Mouse (Mus musculus) macrophage (primary cell): ENCODE data around the gene Cobl. TPM values are rescaled to one million over a fixed set of nuclear protein-coding genes. Genes with fewer than 3 reads are reported as not detected.

Experiments used
- H3K27ac ChIP-seq: fragments of 350-480 bp; formaldehyde crosslinking; 2 replicates; pipeline ENCODE4 v1.9.0; 2021
- H3K36me3 ChIP-seq: fragments of 350-480 bp; formaldehyde crosslinking; 2 replicates; pipeline ENCODE4 v1.9.0; 2021; ENCODE audit errors: inconsistent target
- H3K4me3 ChIP-seq: fragments of 350-480 bp; formaldehyde crosslinking; 2 replicates; pipeline ENCODE4 v1.9.0; 2021; ENCODE audit errors: inconsistent target
- H3K79me2 ChIP-seq: fragments of 350-480 bp; formaldehyde crosslinking; 2 replicates; pipeline ENCODE4 v1.9.0; 2021; ENCODE audit errors: inconsistent target
- WGBS: methylation state at CpG from one replicate; pipeline ENCODE4 v1.1.7; 2026; ENCODE audit warnings: inconsistent platforms; ENCODE audit not compliant: missing documents; 5-methylcytosine and 5-hydroxymethylcytosine counted together
- polyA plus RNA-seq: library from polyadenylated mRNA; stranded (reverse); fragments of 250-400 nt; gene quantifications from 3 replicates; pipeline ENCODE4 v1.2.4, GENCODE M21; 2018; ENCODE audit warnings: inconsistent platforms

The Cobl gene
- polyA plus RNA-seq, 1 experiment from 2014 or later: not detected

GRCm38 (mm10) chr11:12340697-12341096 lies 124.1 kb downstream of the Cobl start:
- H3K79me2 ChIP-seq: no peaks in the 10 kb centered on the region
- no peaks in the 10 kb centered on the region for H3K36me3 ChIP-seq
- H3K27ac ChIP-seq: no peak overlapping the region
- H3K4me3 ChIP-seq: no peak overlapping the region

- Histone ChIP-seq H3K27ac (no peak overlapping the region), H3K79me2 (no peaks in the 10 kb centered on the region), H3K36me3 (no peaks in the 10 kb centered on the region), H3K4me3 (no peak overlapping the region)
- WGBS: 33% methylated on average over 12 of the region's 12 CpGs
Measured at GRCm38 (mm10) chr11:12336145-12336544, 128.6 kb downstream of the Cobl start.

DNA sequence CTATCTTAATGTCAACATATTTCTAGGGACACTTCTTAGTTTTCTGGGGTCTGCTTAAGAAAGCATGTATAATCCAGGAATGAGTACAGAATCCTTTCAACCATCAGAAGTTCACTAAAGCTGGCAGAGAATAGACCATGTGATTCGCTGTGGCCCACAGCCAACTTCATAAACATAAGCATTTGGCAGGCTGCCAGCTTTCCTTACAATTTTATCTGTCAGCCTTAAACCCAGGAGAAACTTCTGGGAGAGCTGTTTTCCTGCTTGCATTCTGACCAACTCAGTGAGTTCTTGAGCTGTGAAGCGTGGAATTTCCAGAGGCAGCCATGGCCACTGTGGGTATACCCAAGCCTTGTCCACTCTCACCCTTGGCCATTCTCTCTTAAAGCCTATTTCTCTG lies 132.8 kb downstream of the Cobl start:
- WGBS: 91% methylated on average over 2 of the region's 2 CpGs
- no peaks in the 10 kb centered on the region for H3K36me3 ChIP-seq
- no peak overlapping the region for H3K27ac ChIP-seq
- H3K79me2 ChIP-seq: no peaks in the 10 kb centered on the region
- no peak overlapping the region for H3K4me3 ChIP-seq

- Histone ChIP-seq H3K36me3 (no peaks in the 10 kb centered on the region), H3K79me2 (no peaks in the 10 kb centered on the region), H3K4me3 (no peak overlapping the region), H3K27ac (no peak overlapping the region)
- WGBS: 89% methylated on average over 1 of the region's 1 CpGs
Measured at GRCm38 (mm10) chr11:12321445-12321844, 143.3 kb downstream of the Cobl start.

DNA sequence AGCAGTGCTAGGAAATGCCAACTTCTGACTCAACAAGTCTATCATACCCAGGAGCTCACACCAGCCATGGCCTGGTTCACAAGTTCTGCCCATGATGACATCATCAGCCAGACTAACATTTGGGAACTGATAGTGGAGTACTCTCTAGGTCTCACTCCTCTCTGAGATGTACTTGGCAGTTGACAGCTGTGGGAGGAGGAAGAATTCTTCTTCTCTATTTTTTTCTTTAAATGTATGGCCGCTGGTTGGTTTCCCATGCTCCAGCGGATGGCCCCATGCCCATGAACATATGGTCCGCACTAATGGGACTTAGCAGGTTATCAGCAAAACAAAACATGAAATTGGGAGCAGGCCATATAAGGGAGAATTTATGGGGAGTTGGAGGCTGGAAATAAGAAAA lies 145.4 kb downstream of the Cobl start:
- H3K4me3 ChIP-seq: no peak overlapping the region
- WGBS: 86% methylated on average over 3 of the region's 3 CpGs
- H3K79me2 ChIP-seq: no peaks in the 10 kb centered on the region
- no peaks in the 10 kb centered on the region for H3K36me3 ChIP-seq
- H3K27ac ChIP-seq: no peak overlapping the region

- Histone ChIP-seq H3K27ac (no peak overlapping the region), H3K36me3 (no peaks in the 10 kb centered on the region), H3K4me3 (no peak overlapping the region), H3K79me2 (no peaks in the 10 kb centered on the region)
- WGBS: 67% methylated on average over 3 of the region's 3 CpGs
Measured at GRCm38 (mm10) chr11:12315670-12316069, 149.1 kb downstream of the Cobl start.

DNA sequence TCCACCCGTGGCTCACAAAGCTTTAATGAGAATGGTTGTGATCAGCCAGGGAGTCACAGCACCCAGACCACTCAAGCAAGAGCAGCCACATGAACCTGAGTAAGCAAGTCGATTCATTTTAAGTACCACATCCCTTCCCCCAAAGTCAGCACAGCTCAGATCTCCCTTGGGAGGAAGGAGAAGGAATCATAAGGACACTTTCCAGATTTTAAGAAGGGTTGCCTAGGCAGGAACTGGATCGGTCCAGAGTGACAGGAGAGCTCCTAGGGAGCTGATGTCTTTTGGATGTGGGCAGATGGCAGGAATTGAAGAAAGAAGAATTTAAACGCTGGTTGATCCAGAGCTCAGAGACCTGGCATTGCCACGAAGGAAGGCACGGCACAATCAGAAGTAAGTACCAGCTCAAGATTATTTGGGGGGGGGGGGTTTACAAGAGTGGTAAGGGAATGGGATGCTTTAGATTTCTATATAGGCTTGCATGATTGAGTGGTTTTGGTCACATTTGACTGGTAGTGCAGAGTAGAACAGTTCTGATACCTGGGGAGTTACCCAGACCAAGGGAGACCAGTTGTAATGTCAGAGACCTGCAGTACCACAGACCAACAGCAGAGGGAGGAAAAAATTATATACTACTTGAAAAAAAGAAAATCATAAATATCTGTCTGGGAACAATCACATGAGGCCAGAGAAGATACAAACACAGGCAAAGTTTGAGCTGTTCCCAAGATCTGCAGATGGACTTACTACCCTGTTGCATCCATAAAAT lies 150.3 kb downstream of the Cobl start:
- no peaks in the 10 kb centered on the region for H3K36me3 ChIP-seq
- WGBS: 75% methylated on average over 6 of the region's 6 CpGs
- no peak overlapping the region for H3K4me3 ChIP-seq
- H3K27ac ChIP-seq: no peak overlapping the region
- no peaks in the 10 kb centered on the region for H3K79me2 ChIP-seq

DNA sequence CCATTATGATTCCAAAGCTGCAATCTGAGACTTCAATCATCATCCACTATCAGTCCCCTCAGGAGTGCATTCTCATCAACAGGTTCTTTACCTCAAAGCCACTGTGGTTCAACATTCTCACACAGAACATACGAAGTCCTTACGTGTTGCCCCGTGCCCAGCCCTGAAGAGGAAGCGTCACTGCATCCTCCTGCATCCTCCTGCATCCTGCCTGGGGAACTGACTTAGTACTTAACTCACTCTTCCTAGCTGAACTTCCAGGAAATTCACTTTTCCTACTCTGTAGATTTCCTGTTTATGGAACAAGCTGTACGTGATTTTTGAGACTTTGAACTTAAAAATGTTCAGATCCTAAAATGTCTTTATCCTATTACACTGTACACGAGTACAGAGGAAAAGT lies 153.3 kb downstream of the Cobl start:
- Histone ChIP-seq H3K79me2 (no peaks in the 10 kb centered on the region), H3K27ac (no peak overlapping the region), H3K36me3 (no peaks in the 10 kb centered on the region), H3K4me3 (no peak overlapping the region)
- WGBS: 45% methylated on average over 6 of the region's 6 CpGs

- H3K36me3 ChIP-seq: no peaks in the 10 kb centered on the region
- no peak overlapping the region for H3K27ac ChIP-seq
- H3K4me3 ChIP-seq: no peak overlapping the region
- 34% methylated on average over 3 of the region's 3 CpGs for WGBS
- H3K79me2 ChIP-seq: no peaks in the 10 kb centered on the region
Measured at GRCm38 (mm10) chr11:12309423-12310023, 155.2 kb downstream of the Cobl start.

GRCm38 (mm10) chr11:12304879-12305278 lies 159.9 kb downstream of the Cobl start:
- Histone ChIP-seq H3K4me3 (no peak overlapping the region), H3K27ac (no peak overlapping the region), H3K36me3 (no peaks in the 10 kb centered on the region), H3K79me2 (no peaks in the 10 kb centered on the region)
- 84% methylated on average over 3 of the region's 3 CpGs for WGBS

GRCm38 (mm10) chr11:12299701-12300446 lies 164.9 kb downstream of the Cobl start:
- Histone ChIP-seq H3K36me3 (no peaks in the 10 kb centered on the region), H3K4me3 (no peak overlapping the region), H3K27ac (no peak overlapping the region), H3K79me2 (no peaks in the 10 kb centered on the region)
- WGBS: 36% methylated on average over 5 of the region's 5 CpGs

DNA sequence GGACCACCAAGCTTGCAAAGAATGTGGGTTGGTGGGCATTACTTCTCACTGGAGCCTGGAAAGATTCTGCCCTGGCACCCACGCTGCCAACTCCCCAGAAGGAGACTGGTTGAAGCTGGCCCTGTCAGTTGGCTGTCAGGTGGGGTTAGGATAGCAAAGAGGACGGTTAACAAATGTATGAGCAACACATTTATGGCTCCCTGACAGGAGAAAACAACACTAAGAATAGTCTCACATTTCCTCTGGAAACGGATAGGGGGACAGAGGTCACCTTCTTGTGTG lies 173.2 kb downstream of the Cobl start:
- H3K79me2 ChIP-seq: no peaks in the 10 kb centered on the region
- H3K36me3 ChIP-seq: no peaks in the 10 kb centered on the region
- H3K27ac ChIP-seq: no peak overlapping the region
- 0% methylated on average over 2 of the region's 3 CpGs for WGBS
- no peak overlapping the region for H3K4me3 ChIP-seq

DNA sequence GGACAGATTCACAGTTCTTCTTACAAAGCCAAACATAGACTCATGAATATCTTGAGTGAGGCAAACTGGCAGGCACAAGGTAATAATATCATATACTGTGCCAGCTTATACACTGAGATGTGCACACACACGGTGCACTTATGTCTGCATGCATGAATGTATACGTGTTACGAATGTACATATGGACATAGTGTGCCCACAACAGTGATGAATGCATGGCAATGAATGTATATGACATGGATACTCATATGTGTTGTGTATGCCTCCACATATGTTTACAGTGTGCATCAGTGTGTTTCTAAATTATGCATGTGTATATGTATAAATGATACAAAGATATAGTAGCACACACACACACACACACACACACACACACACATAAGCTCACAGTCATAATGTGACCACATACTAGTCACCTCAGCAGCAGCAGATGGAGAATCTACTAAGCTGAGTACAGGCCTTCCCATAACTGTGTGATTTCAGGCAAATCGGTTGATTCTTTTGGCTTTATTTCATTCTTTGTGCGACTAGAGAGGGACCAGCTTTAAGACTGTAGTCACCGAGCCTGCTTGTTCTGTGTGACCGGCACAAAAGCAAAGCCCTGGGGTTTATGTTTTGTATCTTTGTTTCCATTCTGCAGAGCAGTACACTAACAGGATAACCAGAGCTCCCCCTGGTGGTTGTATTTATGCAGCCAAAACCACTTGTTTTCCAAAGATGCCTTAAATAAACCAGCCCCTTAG lies 173.7 kb downstream of the Cobl start:
- H3K79me2 ChIP-seq: no peaks in the 10 kb centered on the region
- no peak overlapping the region for H3K27ac ChIP-seq
- H3K36me3 ChIP-seq: no peaks in the 10 kb centered on the region
- whole genome bisulfite sequencing: 52% methylated on average over 7 of the region's 7 CpGs
- H3K4me3 ChIP-seq: no peak overlapping the region

DNA sequence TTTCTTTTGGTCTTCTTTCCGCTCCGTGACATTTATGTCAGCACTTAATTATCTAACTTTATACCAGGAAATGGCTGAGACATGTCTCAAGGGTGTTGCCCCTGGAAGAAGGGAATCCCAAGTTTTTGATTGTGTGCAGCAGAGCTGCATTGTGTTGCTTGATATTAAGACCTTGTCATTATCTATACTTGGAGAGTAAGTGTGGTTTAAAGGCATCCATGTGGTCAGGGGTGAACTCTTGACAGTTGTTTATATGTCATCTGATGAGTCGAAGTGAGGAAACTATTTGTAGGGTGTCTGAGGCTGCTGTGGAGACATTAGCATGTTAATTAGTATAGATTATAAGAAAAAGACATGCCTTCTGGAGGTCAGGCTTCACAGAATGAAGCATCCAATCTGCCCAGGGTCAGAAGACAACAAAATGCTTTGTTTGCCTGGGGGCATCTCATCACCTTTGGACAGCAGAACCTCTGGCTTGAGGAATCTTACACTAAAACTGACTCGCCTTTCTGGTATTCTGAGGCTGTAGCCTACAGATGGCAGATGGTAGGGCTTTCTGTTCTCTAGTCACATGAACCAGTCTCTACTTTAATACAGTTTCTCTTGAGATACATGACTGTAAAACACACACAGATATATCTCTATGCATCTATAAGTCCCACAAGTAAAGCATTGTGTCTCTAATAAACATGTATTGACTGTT lies 179.3 kb downstream of the Cobl start:
- Histone ChIP-seq H3K36me3 (no peaks in the 10 kb centered on the region), H3K4me3 (no peak overlapping the region), H3K79me2 (no peaks in the 10 kb centered on the region), H3K27ac (no peak overlapping the region)
- WGBS: 85% methylated on average over 4 of the region's 4 CpGs
